In the genomic region with DNA sequence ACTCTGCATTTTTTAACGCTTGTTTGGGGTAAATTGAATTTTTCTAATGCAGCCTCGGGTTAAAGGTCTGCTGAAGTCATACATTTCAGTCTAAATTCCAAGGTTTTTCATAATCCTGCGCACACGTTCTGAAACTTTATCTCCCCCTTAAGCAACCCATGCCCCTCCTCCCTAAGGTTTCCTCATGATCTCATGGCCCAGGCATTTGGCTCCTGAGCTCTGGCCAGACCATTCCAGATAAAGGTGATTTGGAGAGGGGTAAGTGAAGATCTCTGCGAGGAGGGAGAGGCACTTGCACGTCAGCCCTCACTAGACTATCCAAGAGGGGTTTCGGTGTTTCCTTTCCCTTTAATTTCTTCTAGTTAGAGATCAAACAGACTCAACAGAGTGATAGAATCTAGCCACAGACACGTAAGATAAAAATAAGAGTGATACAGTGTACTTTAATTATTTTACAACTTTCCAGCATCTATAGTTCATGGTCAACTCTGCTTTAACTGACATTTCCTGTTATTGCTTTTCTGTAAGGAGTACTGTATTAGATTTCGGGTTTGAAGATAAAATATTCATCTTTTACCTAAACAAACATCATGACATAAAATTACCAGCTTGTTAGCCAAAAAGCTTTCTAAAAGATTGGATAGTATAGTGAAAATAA, we compare ENCODE assay signal across 10 mouse cellular contexts. TPM values are rescaled to one million over a fixed set of nuclear protein-coding genes. Genes with fewer than 3 reads are reported as not detected.
DNase-seq lines count a peak whose midpoint lies in the region; ATAC-seq and TF ChIP-seq lines count a peak whose summit lies in the region.
"Had no signal": no experiment of that assay in that cellular context is flagged by ENCODE, and none has a peak within 500 bp of the region (broad histone marks: within the 10 kb centered on the region; RNA-seq: fewer than 3 reads in every experiment).

No protein-coding gene starts in this region.

- DNase-seq in kidney, adult 2 months, result peak; percentile 25
- DNase-seq in embryonic facial prominence, embryonic 10.5 days (ENCODE audit: low spot score), result peak; percentile 43
- peak; percentile 17 for DNase-seq in heart, postnatal 25 days (ENCODE audit: low spot score)
- DNase-seq in lung, postnatal 4 days, result peak; percentile 38 to 49
- DNase-seq in layer of hippocampus, postnatal 10 days (ENCODE audit: low spot score in 2 of 2), result no peak
- no peak for DNase-seq in right cerebral cortex, adult 2 months (ENCODE audit: low spot score in 2 of 2)
- DNase-seq in spleen, postnatal 14 days (ENCODE audit: low spot score in 2 of 2), result no peak
- DNase-seq: right cerebral cortex, postnatal 14 days had no signal

- no peaks in the 10 kb centered on the region for H3K27me3 ChIP-seq in kidney, adult 2 months (replicated peaks; ENCODE audit: control insufficient read depth, insufficient read depth, low read length)
- H3K27me3 ChIP-seq in kidney, embryonic 14.5 days (ENCODE audit: control insufficient read depth, insufficient read depth, low read length), result no peaks in the 10 kb centered on the region
- H3K27me3 ChIP-seq in embryonic facial prominence, embryonic 10.5 days (replicated peaks; ENCODE audit: low read depth, poor library complexity, severe bottlenecking), result peaks cover 3% of the 10 kb centered on the region; the same call in 1 of the 2 replicates
- H3K27me3 ChIP-seq: embryonic facial prominence, embryonic 15.5 days had no signal

- TF ChIP-seq POLR2A in kidney, adult 2 months (IDR thresholded peaks at IDR 0.05; ENCODE audit: low read depth, low read length), result no peak

- ATAC-seq in kidney, embryonic 14.5 days (ENCODE audit: low FRiP score, low TSS enrichment), result no peak

- H3K27ac ChIP-seq in kidney, adult 2 months (ENCODE audit: insufficient read depth, low read depth, low read length), result no peak overlapping the region
- no peak overlapping the region for H3K27ac ChIP-seq in kidney, embryonic 14.5 days (ENCODE audit: low read depth, low read length)
- no peak overlapping the region for H3K27ac ChIP-seq in embryonic facial prominence, embryonic 10.5 days (replicated peaks)
- H3K27ac ChIP-seq: embryonic facial prominence, embryonic 15.5 days had no signal

- H3K4me1 ChIP-seq in kidney, adult 2 months (ENCODE audit: control insufficient read depth, insufficient read depth, low read length), result no peaks in the 10 kb centered on the region; the same call in 1 of the 2 replicates
- 0 out of 2 replicates have a peak, but pooled peaks cover 3% of the 10 kb centered on the region for H3K4me1 ChIP-seq in kidney, embryonic 14.5 days (ENCODE audit: control insufficient read depth, insufficient read depth, low read length)
- H3K4me1 ChIP-seq in embryonic facial prominence, embryonic 10.5 days, result peaks cover 18% of the 10 kb centered on the region

- H3K4me2 ChIP-seq in kidney, embryonic 14.5 days (replicated peaks; ENCODE audit: low read depth, low read length), result no peak overlapping the region
- H3K4me2 ChIP-seq: embryonic facial prominence, embryonic 15.5 days had no signal

- H3K9ac ChIP-seq in kidney, embryonic 14.5 days (ENCODE audit: low read depth, low read length), result no peak overlapping the region
- H3K9ac ChIP-seq: embryonic facial prominence, embryonic 15.5 days had no signal

- intact Hi-C loops in heart, postnatal 25 days (cut with DNase I), result no loop called here

- no peak overlapping the region for H3K4me3 ChIP-seq in kidney, adult 2 months (ENCODE audit: insufficient read depth, low read depth, low read length)
- no peak overlapping the region for H3K4me3 ChIP-seq in kidney, embryonic 14.5 days (ENCODE audit: low read length)
- no peak overlapping the region for H3K4me3 ChIP-seq in embryonic facial prominence, embryonic 10.5 days
- H3K4me3 ChIP-seq: embryonic facial prominence, embryonic 15.5 days had no signal

- H3K9me3 ChIP-seq in kidney, embryonic 14.5 days (ENCODE audit: control insufficient read depth, low read length), result no peaks in the 10 kb centered on the region
- no peaks in the 10 kb centered on the region for H3K9me3 ChIP-seq in embryonic facial prominence, embryonic 10.5 days
- H3K9me3 ChIP-seq: embryonic facial prominence, embryonic 15.5 days had no signal

- WGBS in kidney, adult 2 months, result 43% methylated on average over 9 of the region's 9 CpGs
- WGBS in kidney, embryonic 14.5 days, result 41% methylated on average over 9 of the region's 9 CpGs
- WGBS in embryonic facial prominence, embryonic 10.5 days, result 51% methylated on average over 9 of the region's 9 CpGs

- H3K36me3 ChIP-seq in kidney, adult 2 months (ENCODE audit: control insufficient read depth, insufficient read depth, low read length), result no peaks in the 10 kb centered on the region
- no peaks in the 10 kb centered on the region for H3K36me3 ChIP-seq in kidney, embryonic 14.5 days (ENCODE audit: control insufficient read depth, insufficient read depth, low read length)
- no peaks in the 10 kb centered on the region for H3K36me3 ChIP-seq in embryonic facial prominence, embryonic 10.5 days (replicated peaks)
- H3K36me3 ChIP-seq: embryonic facial prominence, embryonic 15.5 days had no signal

- no peak for TF ChIP-seq CTCF in kidney, adult 2 months (conservative IDR thresholded peaks at IDR 0.05; ENCODE audit: insufficient read depth, insufficient read length, low read depth, low read length)

RNA-seq across cellular contexts. Expression of gene Klf6, which starts 35.0 kb away (rescaled TPM):
- 10.0 and 10.7 TPM in 2 replicates for polyA plus RNA-seq in kidney, adult 2 months (2012; rRNA removed)
- 32.6 and 50.4 TPM in 2 replicates for polyA plus RNA-seq in kidney, embryonic 14.5 days (2014; fragmentation: Nextera tagmentation; extraction: Ambion mirVana)
- 39.5 and 43.2 TPM in 2 replicates for polyA plus RNA-seq in embryonic facial prominence, embryonic 10.5 days (2016; fragmentation: Nextera tagmentation; extraction: Ambion mirVana)
- total RNA-seq in heart, postnatal 25 days (2021), result 10 to 100 TPM; 47.7 to 55.1 TPM
- total RNA-seq in layer of hippocampus, postnatal 10 days (2021), result 10 to 100 TPM; 40.9 to 45.4 TPM

Comparison
In these comparisons a context has a peak if more than half of its experiments do, and no peak if none do; other contexts are left out.
1. DNase-seq: peak in kidney, adult 2 months (single experiment), embryonic facial prominence, embryonic 10.5 days (single experiment), heart, postnatal 25 days (single experiment) and lung, postnatal 4 days (2 of 2); none in layer of hippocampus, postnatal 10 days (0 of 2), right cerebral cortex, adult 2 months (0 of 2) and spleen, postnatal 14 days (0 of 2).